Mouse (Mus musculus): ENCODE measurements around the gene Dctn3. TPM values are rescaled to one million over a fixed set of nuclear protein-coding genes. Genes with fewer than 3 reads are reported as not detected.
"Not testable (repeated sequence)": the region's sequence is repeated elsewhere in the genome, so short reads cannot be mapped to it uniquely, and the experiment has no call there.

Gene Dctn3
- total RNA-seq, 2 experiments from 2014 or later: 90.7 to 103 TPM

GRCm38 (mm10) chr4:41700224-41700623, 22.7 kb downstream of the Dctn3 start:
- DNase-seq (ENCODE audit: low spot score in 2 of 2): not testable (repeated sequence)

DNA sequence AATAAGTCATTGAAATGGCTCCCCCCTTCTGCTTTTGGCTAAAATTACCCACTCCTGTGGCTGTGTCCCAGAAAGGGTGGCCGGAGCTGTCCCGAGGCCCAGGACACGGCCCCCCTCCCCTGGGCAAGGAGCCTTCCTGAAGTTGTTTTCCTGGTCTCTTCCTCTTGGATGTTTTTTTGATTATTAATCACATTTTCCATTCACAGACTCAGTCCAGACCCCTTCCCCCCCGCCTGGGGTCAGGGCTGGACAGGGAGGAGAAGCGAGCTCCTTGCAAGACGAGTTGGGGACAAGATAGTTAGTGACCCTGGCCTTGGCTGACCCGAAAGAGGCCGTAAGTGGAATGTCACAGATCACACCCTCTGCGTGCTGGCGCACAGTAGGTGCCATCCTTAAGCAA, 23.2 kb downstream of the Dctn3 start, which contains the start of gene Il11ra1:
Gene Il11ra1 (plus strand): TSS at position 207 of the 400 bp plus-strand sequence.
- DNase-seq (ENCODE audit: low spot score in 2 of 2): not testable (repeated sequence)

DNA sequence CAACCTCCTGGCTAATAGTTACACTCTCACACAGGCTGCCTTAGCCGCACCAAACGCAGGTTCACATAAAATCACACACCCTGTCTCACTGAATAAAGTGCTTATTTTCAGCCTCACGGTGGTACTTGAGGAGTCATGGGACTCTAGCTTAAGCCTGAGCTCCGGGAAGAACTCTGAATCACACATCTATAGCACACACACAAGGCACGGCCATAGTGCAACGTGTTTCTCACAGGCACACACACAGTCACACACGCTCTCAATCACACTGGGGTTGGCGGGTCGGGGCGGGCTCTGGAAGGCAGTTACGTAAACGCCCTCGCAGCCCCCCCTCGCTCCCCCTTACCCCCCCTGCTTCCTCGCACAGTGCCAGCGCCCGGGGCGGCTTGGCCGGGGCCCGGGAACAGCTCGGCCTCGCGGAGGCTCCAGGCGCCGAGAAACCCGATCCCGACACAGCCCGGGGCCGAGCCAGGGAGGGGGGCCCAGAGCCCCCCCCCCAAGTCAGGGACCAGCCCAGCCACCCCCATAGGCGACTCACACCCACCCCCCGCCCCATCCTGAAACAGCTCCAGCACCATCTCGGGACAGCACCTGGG, 24.5 kb downstream of the Dctn3 start:
- DNase-seq (ENCODE audit: low spot score in 2 of 2): not testable (repeated sequence)

GRCm38 (mm10) chr4:41696930-41697841, 25.8 kb downstream of the Dctn3 start, which contains the start of gene Cntfr:
Gene Cntfr, minus strand, starts transcription at chr4:41697089.
- peak; percentile 67 to 70 for DNase-seq (ENCODE audit: low spot score in 2 of 2)

DNA sequence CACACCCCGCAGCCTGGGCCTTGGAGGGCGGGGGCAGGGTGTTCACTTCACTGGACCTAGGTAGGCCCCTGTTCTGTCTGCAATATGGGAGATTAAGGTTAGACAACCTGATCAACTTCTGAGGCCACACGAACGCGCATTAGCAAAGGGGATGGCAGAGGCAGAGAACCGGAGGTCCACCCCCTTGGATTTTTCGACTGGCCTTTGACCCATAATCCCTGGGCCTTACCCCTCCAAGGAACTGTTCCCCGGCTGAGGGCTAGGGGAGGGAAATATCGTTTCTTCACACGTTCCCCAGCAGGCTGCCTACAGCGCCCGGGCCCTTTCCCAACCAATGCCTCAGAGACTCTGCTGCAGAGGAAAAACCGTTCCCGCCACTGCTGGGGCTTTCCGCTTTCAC, 26.5 kb downstream of the Dctn3 start:
- not testable (repeated sequence) for DNase-seq (ENCODE audit: low spot score in 2 of 2)

DNA sequence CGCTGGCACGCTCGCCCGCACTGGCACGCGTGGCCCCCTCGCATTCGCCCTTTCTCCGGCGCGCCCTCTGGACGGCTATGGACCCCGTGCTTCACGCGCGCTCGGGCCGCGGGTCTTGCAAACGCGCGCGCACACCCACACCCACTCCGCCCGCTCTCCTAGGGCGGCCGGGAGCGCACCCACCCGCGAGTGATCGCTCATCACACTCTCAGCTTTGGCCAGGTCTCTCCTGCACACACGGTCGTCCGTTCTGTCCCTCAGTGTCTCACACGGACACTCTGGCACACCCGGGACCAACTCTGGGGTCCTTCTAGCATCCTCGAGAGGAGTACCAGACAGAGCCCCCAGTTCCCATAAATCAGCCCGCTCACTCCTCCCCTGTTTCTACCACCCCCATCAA, 27.2 kb downstream of the Dctn3 start:
- not testable (repeated sequence) for DNase-seq (ENCODE audit: low spot score in 2 of 2)

- not testable (repeated sequence) for DNase-seq (ENCODE audit: low spot score in 2 of 2)
These were observed 29.5 kb downstream of the Dctn3 start for GRCm38 (mm10) chr4:41693511-41693910.

- not testable (repeated sequence) for DNase-seq (ENCODE audit: low spot score in 2 of 2)
These were observed 33.0 kb downstream of the Dctn3 start for GRCm38 (mm10) chr4:41690014-41690413.

GRCm38 (mm10) chr4:41688562-41688961, 34.4 kb downstream of the Dctn3 start:
- not testable (repeated sequence) for DNase-seq (ENCODE audit: low spot score in 2 of 2)

DNA sequence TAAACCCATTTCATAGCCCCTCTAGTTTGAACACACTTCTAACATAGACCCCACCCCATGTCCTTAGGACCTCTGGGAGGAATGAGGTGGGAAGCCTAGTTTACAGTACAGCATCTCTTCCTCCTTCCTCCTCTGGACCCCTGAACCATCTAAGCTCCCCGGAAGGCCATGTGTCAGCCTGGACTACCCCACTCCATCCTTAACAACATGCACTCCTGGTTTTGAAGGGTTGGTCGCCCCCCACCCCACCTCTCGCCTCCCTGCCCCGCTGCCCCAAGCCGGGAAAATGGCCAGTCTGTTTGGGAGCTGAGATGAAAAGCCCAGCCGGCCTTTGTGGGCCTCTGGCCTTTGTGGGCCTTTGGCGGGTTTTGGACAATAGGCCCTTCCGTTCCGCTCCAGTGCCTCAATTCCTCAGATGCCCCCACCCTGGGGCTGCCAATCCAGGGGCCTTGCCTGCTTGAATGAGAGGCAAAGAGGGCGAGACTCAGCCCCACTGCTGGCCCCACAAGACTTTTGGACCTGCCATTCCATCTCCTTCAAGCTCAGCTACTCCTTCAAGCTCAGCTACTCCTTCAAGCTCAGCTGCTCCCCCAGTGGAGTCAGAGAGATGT, 37.0 kb downstream of the Dctn3 start:
- DNase-seq (ENCODE audit: low spot score in 2 of 2): not testable (repeated sequence)

DNA sequence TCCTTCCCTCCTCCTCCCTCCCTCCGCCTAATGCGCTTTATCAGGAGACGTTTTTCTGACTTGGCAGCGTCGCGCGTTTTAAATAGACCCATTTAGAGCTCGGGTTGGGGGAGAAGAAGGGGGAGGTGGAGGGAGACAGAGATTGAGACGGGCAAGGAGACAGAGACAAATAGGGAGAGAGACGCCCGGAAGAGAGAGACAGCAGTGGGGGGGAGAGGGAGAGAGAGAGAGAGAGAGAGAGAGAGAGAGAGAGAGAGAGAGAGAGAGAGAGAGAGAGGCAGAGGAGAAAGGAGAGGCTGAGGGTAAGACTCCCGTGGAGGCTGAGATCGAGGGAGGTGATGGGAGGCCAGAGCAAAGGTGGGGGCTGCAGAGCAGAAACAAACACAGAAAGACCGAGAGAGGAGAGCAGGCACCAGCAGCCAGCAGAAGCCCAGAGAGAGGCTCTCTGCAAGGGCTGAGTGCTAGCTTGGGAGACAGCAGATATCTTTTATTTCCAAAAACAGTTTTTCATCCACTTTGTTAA, 38.0 kb downstream of the Dctn3 start:
- not testable (repeated sequence) for DNase-seq (ENCODE audit: low spot score in 2 of 2)

DNA sequence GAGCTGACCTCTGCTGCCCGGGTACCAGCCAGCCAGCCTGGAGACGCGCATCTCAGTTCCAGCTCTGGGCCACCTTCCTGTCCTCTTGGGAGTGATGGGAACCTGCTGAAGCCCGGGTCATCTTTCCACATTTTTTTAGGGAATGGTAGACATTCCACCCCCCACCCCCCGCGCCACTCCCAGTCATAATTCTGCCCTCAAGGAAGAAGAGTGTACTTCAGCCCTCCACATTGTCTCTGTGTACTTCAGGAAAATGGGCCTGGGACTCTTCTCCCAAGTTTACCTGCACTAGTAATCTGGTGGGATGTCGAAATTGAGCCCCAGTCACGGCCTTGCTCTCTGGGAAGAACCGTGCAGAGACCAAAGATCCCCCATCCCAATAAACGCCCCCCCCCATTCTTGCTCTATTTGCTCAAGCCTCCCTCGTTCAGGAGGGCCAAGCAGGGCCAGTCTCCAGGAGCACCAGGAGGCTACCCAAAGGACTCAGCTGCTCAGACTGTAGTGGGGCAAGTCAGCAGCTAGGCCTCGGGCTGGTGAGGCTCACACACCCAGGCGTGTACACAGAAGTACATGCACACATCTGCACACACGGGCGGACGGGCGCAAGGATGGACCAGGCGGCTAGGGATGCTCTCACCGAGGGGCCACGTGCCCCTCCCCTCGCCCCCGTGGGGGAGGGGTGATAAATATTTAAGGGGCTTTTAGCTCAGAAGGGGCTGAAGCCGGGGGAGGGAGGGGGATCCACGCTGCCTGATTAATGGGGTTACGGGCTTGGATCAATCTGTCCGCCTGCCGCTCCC, 38.6 kb downstream of the Dctn3 start:
- DNase-seq (ENCODE audit: low spot score in 2 of 2): not testable (repeated sequence)

- not testable (repeated sequence) for DNase-seq (ENCODE audit: low spot score in 2 of 2)
These were observed 39.7 kb downstream of the Dctn3 start for GRCm38 (mm10) chr4:41683303-41683702.

DNA sequence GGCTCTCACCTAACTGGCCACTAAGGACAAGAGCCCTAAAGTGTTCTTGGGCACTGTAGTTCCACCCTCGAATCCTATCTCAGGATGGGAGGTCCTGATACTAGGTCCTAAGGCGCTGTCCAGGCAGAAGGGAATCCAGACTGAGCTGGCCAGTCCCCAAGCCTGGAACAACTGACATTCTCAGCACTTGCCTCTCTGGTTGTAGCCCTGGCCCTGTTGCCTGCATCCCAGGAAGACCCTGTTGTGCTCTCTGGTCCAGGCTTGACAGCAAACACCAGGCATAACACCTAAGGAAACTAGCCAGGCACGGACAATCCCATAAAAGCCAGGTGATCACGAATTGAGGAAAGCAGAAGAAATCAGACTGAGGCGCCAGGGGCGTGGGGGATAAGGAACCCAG, 40.2 kb downstream of the Dctn3 start:
- no peak for DNase-seq (ENCODE audit: low spot score in 2 of 2)

DNA sequence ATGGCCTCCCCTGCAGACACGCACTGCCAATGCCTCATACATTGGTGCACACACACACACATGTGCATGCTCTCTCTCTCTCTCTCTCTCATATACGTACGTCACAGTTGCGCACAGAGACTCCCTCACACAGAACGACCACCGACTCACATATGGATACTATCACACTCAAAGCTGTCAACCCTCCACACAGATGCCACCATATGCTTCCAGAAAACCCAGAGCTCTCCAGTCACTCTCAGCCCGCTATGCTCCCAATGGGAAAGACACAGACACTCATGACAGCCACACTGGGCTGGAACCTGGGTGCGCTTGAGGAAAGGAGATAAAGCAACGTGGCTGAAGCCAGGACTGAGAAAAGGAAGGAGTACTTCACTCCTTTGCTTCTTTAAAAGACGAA, 41.0 kb downstream of the Dctn3 start:
- no peak for DNase-seq (ENCODE audit: low spot score in 2 of 2)

GRCm38 (mm10) chr4:41681176-41681575, 41.8 kb downstream of the Dctn3 start:
- DNase-seq (ENCODE audit: low spot score in 2 of 2): no peak

GRCm38 (mm10) chr4:41679291-41679690, 43.7 kb downstream of the Dctn3 start:
- no peak for DNase-seq (ENCODE audit: low spot score in 2 of 2)

GRCm38 (mm10) chr4:41678863-41679262, 44.1 kb downstream of the Dctn3 start:
- DNase-seq (ENCODE audit: low spot score in 2 of 2): no peak

DNA sequence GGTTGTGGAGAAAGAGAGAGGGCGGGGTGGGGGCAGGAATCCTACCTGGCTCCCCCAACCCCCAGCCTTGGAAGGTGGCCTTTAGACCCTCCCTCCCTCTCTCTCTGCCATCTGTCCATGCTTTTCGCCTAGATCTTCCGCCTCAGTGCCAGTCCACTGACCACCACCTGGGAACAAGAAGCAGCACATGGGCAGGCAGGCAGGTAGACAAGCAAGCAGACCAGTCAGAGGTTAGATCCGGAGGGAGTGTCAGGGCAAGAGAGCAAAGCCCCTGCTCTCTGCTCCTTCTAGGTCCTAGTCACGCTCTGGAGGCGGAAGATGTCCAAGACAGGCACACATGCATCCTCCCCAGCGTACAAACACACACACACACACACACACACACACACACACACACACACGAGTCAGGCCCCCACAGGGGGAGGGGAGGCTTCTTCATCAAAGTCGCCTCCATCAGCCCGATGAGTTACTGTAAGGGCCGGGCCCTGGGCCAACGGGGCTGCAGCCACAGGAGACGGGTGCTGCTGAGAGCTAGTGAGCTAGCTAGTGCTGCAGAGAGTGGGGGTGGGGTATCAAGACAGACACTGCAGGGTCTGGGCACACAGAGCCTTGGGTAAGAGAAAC, 45.9 kb downstream of the Dctn3 start:
- DNase-seq (ENCODE audit: low spot score in 2 of 2): peak in 1 of 2 experiments; percentile 54

All from adrenal gland, postnatal 4 days (tissue).